Mouse (Mus musculus) liver, adult 2 months (tissue): Measurements from ENCODE around the gene Gpsm2.

Source experiments
- CTCF ChIP-seq: fragments of 200-500 bp; IDR thresholded peaks from 2 replicates; pipeline ENCODE4 v1.5.1; 2011; ENCODE audit warnings: low read depth, low read length, control low read depth
- POLR2A ChIP-seq: fragments of 200-500 bp; IDR thresholded peaks from 2 replicates; pipeline ENCODE4 v1.6.1; 2011; ENCODE audit warnings: low read length, control low read depth; ENCODE audit not compliant: insufficient read depth; ENCODE audit errors: extremely low read depth

- TF ChIP-seq POLR2A (no peak), CTCF (no peak)
Measured at GRCm38 (mm10) chr3:108717896-108718502, 4.1 kb downstream of the Gpsm2 start.
